Mouse (Mus musculus): ENCODE results near the gene Vmn2r88.
"Not testable (repeated sequence)": the region's sequence is repeated elsewhere in the genome, so short reads cannot be mapped to it uniquely, and the experiment has no call there.

The Vmn2r88 gene

DNA sequence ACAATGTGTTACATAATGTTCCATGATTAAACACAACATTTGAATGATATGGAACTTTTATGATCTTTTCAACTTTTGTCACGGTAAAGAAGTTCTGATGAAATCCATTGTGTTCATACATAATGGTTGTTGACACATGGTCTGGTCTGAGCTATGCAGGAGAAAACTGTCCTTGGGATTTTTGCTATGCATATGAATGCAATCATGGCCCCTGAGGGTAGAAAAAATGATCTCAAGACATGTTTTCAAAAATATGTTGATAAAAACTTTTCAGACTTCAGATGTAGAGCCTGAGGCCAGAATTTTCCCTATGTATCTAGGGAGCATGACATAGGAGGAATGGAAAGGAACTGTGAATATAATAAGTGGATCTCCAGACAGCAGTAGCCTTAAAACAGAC, at the start of gene Vmn2r88:
Gene Vmn2r88 (plus strand): TSS at position 301 of the 400 bp plus-strand sequence.
- no peak for DNase-seq

DNA sequence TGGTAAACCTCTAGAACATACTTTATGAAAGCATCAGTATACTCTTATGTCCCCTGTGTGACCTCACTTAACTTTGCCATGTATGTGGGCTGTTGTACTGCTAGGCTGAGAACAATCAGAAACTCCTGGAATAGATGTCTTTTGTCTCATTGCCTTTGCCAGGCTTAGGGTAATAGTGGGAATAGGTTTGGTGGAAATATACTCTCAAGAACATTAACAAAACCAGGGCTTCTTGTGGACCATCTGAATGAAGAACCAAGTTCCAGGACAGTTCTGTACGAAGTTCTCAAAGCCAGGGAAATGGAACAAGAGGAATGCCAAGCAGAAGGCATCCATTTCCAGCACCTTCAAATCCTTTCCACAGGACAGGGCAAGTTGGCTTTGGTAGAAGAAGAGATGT, 49.2 kb upstream of the Vmn2r88 start, which contains the start of gene Gm7247:
Gene Gm7247 (plus strand): TSS at position 301 of the 400 bp plus-strand sequence.
- no peak for DNase-seq

DNA sequence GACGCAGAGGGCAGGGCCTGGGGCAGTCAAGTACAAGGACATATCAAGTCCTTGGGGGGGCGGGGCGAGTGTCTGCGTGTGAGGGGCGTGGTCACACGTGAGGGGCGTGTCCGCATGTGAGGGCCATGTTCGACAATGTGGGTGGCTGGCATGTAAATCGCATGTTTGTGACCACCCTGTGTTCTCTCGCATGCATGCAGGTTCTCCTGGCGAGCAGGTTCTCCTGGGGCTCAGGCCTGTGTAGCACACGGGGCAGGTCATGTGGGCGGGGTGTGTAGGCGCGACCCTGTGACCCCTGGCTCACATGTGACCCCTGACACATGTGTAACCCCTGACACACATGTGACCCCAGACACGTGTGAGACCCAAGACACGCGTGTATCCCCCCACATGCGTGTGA, 27.8 kb upstream of the Vmn2r88 start:
- no peak for DNase-seq

DNA sequence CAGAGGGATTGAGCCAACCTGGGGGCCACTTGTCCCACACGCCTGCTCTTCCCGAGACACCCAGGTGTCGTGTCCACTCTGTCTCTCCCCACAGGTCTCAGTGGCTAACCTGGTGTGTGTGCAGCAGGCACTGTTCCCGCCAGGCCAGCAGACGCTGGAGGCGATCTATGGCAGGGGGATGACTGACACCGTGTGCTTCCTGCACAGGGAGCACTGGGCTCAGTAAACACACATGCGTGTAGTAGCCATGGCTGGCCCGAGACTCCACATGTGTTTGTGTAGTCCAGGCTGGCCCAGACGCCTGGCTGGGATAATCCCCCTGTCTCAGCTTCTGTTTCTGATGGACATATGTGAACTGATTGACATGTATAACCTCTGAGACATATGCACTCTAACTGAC, 26.3 kb upstream of the Vmn2r88 start:
- no peak for DNase-seq

DNA sequence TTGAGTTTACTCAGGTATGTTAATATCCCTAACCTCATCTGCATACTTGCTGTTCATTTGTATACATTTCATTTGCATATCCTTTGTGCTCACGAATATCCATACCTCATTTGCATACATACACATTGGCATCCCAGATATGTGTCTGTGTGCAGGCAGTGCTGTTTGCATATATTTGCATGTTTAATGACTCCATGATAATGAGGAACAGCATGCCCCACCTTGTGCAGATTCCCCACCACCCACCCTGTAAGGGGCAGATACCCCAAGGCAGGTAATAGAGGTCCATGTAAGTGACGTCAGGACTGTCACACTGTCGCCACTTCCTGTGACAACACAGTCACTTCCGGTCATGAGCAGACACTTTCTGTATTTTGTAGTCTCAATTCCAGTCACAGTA, 24.9 kb upstream of the Vmn2r88 start:
- DNase-seq = no peak

DNA sequence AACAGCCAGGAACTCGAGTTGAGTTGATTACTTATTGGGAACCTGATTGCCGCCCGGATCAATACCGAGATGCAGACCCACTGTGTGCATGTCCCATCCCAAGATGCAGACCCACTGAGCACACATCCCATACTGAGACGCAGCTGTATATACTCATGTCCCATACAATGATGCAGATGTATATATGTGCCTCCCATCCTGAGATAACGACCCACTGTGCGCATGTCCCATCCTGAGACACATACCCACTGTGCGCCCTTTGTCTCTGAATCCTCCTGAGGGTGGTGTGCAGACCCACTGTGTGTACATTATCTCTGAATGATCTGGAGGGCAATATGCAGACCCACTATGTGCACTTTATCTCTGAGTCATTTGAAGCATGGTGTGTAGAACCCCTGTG, 22.9 kb upstream of the Vmn2r88 start:
- no peak for DNase-seq

DNA sequence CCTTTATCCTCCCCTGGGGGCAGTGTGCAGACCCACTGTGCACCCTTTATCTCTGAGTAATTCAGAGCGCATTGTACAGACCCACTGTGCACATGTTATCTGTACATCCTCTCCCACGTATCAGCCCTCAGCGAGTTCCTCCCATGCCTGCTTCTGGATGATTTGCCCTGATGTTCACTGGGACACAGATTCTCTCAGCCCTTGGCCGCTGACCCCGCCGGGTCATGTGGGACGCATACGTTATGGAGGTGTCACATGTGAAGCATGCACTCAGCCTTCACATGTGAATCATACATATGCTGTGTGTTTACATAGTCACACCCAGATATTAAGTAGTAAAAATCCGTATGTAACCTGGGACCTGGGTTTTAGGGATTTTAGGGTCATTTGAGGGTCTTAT, 22.4 kb upstream of the Vmn2r88 start:
- DNase-seq = no peak

DNA sequence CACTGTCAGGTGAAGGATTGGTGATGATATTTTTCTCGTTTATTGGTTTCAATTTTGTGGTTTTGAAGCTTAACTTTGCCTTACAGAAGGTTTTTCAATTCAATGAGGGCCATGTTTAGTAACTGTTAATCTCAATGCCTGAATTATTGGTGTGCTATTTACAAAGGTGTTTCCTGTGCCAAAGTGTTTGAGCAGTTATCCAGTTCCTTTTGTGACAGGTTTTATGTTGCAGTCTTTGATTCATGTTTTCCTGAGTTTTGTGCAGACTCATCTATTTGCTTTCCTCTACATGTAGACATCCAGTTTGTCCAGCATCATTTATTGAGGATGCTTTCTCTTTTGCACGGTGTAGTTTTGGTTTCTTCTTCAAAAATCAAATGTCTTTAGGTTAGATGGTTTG, 13.3 kb downstream of the Vmn2r88 start:
- DNase-seq = no peak

DNA sequence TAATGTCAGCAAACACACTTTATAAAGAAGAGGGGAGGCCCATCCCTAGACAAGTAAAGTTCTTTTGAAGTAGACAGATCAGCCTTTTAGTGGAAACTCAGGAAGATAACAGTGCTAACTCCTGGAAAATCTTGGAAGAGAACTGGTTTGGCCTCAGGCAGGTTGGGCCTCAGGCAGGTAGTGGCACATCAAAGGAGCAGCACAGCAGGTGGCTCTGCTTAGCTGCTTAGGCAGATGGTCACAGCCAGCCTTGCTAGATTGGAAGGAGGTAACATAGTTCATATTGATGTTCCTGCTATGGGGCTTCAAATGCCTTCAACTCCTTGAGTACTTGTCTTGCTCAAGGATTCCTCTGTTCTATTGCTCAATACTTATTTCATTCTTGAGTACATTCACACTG, 19.5 kb downstream of the Vmn2r88 start:
- peak in 1 of 2 experiments; percentile 4 for DNase-seq

DNA sequence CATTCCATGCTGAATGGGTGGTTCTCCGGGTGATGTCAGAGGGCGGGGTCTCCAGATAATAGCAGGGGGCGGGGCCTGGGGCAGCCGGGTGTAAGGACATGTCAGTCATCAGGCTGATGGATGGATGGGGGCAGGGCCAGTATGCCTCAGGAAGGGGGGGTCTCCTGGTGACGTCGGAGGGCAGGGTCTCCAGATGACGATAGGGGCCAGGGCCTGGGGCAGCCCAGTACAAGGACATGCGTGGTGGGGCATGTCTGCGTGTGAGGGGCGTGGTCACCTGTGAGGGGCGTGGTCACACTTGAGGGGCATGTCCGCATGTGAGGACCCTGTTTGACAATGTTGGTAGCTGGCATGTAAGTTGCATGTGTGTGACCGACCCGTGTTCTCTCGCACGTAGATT, 23.9 kb downstream of the Vmn2r88 start:
- no peak for DNase-seq

DNA sequence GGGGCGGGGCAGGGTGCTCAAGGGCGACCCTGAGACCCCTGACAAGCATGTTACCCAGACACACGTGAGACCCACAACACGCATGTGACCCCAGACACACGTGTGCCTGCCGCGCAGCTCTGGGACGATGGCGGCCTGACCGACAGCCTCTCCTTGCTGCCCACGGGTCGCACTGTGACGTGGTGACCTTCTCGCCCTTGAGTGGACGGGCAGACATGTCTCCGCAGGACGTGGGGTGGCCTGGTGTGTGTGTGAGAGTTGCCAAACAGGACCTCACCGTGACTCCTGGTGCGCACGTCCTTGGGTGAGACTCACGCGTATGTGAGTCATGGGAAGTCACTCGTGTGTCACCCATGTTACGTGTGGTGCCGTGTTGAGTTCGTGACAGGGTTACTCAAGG, 24.4 kb downstream of the Vmn2r88 start:
- DNase-seq = no peak

DNA sequence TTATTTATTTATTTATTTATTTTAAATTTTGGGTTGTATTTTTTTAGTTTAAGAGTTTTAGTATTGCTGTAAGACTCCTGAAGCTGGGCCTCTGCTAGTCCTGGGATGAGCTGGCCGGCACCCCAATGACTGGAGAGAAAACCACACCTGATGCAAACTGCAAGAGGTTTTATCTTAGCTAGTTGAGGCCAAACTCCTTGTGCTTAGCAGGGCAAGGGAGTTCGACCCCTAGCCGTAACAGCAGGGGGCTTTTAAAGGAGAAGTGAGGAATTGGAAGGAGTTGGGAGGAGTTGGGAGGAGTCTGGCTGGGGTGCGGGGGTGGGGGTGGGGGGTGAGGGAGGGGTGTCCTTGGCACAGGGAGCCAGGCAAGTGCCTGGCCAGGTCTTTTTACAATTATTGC, 28.3 kb downstream of the Vmn2r88 start:
- no peak for DNase-seq

DNA sequence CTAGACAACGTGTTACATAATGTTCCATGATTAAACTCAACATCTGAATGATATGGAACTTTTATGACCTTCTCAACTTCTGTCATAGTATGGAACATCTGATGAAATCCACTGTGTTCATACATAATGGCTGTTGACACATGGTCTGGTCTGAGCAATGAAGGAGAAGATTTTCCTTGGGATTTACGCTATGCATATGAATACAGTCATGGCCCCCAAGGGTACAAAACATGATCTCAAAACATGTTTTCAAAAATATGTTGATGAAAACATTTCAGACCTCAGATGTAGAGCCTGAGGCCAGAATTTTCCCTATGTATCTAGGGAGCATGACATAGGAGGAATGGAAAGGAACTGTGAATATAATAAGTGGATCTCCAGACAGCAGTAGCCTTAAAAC, 40.9 kb downstream of the Vmn2r88 start, which contains the start of gene Vmn2r89:
Gene Vmn2r89 (plus strand): TSS at position 301 of the 400 bp plus-strand sequence.
- not testable (repeated sequence) for DNase-seq

Measured in cerebellum, adult 18-20 months (tissue).